Mouse (Mus musculus) ovary, postnatal 10 days (tissue): ENCODE data around the gene Slc5a7.

Source experiments
- DNase-seq: peaks from one replicate; pipeline ENCODE4 v3.0.0; 2022; ENCODE audit warnings: low spot score

Slc5a7 gene

GRCm38 (mm10) chr17:54298934-54299333, at the start of gene Slc5a7:
Gene Slc5a7 (minus strand): TSS chr17:54299034.
- no peak for DNase-seq

GRCm38 (mm10) chr17:54347672-54348071, 48.8 kb upstream of the Slc5a7 start:
- DNase-seq = no peak

DNA sequence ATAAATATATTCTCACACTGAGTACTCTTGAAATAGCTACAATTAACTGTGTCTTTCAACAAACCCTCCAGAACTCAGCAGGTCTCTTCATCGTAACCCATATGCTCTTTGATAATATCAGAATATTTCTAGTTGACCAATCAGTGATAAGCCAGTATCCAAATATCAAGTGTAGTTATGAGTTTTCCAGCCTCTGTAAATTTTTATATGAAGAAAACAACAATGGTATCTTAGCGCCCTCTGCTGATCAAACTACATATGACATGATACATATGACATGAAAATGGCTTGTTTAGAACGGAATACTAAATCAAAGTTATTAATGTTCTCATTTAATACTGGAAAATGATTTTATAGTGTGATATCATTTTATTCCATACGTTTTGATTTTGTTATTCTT, 44.6 kb upstream of the Slc5a7 start:
- no peak for DNase-seq

- no peak for DNase-seq
These were observed 456 bp downstream of the Slc5a7 start for GRCm38 (mm10) chr17:54298232-54298924.

- no peak for DNase-seq
These were observed 48.1 kb downstream of the Slc5a7 start for GRCm38 (mm10) chr17:54250783-54251182.

DNA sequence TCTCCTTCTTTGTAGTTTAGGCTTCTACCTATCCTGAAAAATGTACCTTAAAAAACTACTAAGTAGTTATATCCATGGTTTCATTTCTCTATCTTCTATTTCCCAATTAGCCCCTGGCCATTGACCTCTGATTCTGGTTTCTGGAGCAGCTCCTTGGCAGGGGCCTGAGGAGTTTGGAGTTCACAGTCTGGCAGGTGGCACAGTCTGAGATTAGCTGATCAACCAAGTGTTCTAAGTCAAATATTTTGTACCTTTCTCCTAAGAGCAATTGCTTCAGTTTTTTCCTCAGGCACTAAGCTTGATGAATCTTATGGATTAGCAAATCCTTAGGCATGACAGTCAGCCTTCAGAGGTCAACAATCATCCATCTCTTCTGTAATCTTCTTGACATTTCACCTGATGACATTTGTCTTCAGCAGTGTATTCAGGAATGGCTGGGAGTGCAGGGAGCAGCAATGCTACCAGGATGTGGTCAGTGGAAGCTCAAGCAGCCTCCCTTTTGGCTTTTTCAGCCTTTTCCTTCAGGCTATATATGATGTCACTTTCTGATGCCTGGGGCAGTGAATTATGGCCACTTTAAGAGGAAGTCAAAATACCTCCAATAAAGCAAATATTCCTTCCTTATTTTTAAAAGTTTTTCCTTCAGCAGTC, 55.1 kb downstream of the Slc5a7 start:
- no peak for DNase-seq

DNA sequence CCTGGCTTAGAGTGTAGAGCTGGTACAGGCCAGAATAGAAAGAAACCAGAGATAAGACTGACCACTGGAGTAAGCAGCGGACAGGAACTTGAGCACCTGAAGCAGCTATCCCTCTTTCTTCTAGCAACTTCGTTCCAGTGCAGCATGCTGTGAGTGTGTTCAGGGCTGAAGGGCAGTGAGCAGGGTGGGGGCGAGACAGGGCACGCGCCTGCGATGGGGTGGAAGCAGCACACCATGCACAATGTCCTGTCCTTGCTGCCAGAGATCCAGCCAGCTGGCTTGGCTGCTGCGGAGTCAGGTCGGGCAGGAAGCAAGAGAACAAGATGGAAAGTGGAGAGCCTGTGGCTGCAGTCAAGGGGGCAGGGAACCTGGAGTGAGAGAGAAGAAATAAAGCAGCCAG, 59.4 kb downstream of the Slc5a7 start:
- no peak for DNase-seq
